Mouse (Mus musculus) neutrophil, adult 65 days (primary cell): ENCODE data around the gene Neurl4. TPM values are rescaled to one million over a fixed set of nuclear protein-coding genes. Genes with fewer than 3 reads are reported as not detected.

Experiments
- total RNA-seq: library from RNA; stranded (reverse); gene quantifications from 2 replicates; pipeline ENCODE4 v1.2.4, GENCODE M21; 2023

Gene Neurl4
- 17.7 and 25.0 TPM in 2 replicates for total RNA-seq

DNA sequence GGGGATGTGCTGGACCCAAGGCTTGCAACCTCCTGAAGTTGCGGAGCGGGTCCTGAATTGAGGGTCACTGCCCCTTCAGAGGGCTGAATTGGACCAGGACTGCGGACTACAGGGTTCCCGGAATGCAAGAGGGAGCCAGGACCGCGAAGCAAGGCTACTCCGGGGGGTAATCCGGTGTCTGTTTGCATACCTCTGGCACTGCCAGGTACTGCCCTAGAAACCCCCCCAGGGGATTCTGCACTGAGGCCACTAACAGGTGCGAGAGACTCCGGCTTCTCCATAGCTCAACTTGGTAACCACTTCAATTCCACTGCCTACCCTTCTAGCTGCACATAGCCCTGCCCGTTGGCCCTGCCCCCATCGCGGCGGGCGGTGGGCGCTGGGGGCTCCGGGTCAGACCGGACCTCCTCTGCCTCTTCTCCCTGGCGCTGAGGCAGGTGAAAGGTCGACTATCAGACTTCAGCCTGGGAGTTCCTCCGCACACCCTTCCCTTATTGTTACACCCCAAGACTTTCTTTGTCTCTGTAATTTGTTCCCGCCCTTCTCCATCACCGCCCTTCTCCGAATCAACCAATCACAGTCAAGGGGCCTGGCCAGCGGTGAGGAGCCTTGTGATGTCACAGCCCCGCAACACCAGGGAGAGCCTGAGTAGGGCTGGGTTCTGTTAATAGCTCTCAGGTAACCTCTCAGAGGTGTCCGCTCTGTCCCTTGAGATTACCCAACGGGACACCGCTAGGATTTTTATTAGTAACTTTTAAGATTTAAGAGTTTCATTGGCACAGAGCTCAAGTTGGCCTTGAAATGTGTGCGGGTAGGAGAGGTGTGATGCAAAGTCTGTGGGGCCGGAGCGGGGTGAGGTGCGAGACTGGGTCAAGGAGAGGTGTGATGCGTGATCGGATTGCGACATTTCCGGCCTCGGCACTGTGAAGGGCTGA lies at the start of gene Neurl4, which contains the start of gene 2810408A11Rik:
TSS of gene Neurl4 (plus strand) at position 602 of the 935 bp plus-strand sequence.
TSS of gene 2810408A11Rik (minus strand) at position 517 of the 935 bp plus-strand sequence.

DNA sequence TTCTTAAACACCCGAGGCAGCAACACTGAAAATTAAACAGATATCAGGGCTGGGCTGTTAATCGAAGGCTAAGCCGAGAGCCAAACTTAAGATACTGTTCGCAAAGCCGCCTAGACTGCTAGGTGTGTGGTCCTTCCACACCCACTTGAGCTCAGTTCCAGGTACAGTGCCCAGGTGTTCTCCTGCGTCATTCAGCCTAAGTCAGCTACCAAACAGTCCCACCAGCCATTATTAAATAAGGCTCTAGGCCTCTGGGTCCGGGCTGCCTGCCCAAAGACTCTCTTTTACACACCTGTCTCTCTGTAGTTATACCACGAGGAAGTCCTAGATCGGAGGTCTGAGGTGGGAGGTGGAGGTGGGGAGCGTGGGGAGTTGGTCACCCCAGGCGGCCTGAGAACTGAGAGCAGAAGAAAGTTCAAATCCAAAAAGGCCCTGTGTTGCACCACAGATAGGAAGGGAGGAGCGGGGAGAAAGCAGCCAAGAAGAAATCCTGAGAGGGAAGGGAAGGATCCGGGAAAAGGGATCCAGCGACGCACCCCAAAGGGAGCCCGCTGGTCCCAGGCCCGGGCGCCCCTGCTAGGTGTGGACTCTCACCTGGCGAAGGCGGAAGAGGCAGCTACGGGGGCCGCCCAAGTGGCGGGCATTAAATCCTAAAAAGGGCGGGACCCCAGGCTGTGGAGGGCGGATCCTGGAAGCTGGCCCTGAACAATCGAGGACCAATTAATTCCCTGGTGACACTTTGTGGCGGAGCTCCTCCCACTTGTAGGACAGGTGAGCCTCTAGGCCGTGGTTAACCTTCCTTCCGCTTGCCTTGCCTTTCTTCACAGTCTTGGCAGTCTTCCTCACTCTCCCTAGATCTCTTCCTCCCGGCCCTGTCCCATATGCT lies 42.5 kb upstream of the Neurl4 start, which contains the start of gene Tnk1:
TSS of gene Tnk1 (minus strand) at position 618 of the 886 bp plus-strand sequence.

GRCm38 (mm10) chr11:69877878-69878277 lies 23.0 kb upstream of the Neurl4 start, which contains the start of gene Tmem95:
Gene Tmem95, minus strand, starts transcription at chr11:69878018.

DNA sequence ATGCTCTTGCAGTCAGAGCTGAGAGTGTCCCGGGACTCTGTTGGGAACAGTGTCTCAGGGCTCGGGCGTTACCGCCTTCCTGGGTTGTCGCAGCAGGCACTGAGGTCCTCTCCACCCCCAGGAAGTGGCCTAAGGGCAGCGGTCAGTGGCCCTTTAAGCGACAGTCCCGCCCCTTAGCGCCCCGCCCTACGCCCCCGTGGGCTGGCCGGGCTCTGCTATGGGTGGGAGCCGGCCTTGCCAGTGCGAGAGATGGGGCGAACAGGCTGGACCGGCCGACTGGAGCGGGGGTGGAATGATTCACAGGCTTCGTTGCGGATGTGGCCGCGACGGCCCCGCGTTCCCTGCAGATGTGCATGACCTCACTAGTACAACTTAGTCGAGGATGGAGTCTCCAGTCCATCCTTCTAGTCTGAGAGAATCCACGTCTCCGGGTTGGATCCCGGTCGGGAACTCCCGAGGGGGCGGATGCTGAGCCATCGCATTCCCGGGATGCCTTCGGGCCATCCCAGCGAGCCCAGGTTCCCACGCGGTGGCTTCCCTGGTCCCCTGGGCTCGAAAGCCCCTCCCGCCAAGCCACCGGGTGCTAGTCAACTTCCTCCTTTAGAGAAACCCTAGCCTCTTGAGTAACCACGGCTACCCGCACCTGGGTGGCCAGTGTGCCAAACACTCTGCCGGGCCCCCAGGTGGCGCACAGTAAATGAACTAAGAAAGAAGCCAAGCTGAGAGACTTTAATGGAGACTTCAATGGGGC lies 19.8 kb upstream of the Neurl4 start, which contains the start of gene Kctd11:
TSS of gene Kctd11 (minus strand) at position 554 of the 751 bp plus-strand sequence.

DNA sequence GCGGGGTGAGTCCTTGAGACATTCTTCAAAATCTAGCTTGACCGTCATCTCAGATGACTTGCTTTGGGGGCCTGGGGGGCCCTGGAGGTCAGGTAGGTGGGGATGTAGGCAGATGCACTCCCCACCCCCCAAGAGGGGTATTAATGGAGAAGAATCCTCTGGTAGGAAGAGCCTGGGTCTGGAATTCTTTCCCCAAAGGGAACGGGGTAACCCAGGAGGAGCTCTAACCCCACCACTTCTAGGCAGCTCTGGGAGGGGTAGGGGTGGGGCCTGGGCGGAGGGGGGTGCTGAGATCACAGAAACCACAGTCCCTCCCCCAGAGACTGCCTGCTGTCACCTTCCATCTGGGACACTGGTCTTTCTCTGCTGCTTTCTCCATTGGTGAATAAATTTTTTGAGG lies 5.6 kb upstream of the Neurl4 start, which contains the start of gene Acap1:
TSS of gene Acap1 (minus strand) at position 249 of the 400 bp plus-strand sequence.

GRCm38 (mm10) chr11:69913554-69914371 lies 12.9 kb downstream of the Neurl4 start, which contains the start of gene Gps2:
Gene Gps2, plus strand, starts transcription at chr11:69913888.

DNA sequence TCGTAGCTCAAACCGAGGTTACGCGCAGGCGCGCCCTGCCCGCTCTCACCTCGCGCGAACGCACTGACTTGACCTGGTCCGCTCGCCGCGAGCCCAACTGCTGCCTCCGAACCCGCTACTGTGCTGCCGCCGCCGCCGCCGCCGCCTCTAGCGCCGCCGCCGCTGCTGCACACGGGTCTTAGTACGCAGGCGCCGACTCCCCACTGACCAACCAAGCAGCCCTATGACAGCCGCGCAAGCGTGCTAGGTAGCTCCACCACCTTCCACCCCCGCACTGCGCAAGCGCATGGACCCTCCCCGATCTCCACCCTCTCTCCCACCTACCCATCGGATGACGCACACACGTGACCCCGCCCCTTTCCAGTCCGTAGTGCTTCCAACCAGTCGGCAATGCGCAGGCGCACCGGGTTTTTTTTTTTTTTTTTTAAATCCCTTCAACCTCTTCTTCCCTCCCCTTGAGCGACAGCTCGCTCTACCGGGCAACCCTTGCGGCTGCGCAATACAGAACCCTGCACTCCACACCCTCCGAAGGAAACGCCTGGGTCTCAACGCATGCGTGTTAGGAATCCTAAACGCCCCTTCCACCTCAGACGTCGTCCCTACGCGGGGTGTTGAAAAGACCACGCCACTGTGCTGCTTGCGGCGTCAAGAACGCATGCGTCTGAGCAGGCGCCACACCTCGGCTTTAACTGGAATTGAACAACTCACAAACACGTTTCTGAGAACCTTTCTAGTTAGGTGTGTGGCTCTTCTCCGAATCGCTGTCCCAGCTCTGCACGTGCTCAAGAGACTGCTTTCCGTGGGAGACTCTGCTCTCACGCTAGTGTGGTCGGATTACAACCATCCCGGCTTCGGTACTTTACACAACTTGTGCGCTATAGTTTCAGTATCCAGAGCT lies 20.5 kb downstream of the Neurl4 start, which contains the start of gene Eif5a:
TSS of gene Eif5a (minus strand) at position 845 of the 898 bp plus-strand sequence.

GRCm38 (mm10) chr11:69935137-69935879 lies 34.4 kb downstream of the Neurl4 start, which contains the start of gene Ybx2:
Gene Ybx2, plus strand, starts transcription at chr11:69935796.

DNA sequence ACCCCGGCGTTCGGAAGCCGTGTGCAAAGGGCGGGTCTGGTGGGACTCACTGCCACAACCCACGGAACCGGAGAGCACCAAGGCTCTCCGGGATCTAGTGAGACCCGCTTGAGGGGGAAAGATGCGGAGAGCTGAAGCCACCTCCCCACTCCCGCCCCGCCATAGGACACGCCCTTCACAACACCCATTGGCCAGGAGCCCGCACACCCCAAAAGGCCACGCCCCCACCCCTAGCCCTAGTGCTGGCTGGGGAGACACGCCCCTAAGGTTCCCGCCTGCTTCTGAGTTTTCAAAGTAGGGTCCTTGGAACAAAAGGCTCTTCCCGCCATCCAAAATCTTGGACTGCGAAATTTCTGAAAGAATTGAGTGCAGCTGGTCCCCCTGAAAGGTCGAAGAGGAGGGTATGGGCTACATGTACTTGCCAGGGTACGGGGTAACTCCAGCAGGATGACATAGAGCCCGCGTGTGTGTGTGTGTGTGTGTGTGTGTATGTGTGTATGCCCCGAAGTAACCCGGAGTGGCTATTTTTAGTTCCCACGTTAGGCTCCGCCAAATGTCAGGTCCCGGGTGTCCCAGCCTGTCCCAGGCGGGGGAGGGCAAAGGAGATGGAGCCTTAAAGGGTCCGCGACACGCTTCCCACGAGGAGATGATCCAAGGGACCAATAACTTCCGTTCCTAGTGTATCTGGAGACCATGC lies 47.3 kb downstream of the Neurl4 start, which contains the start of gene Slc2a4:
TSS of gene Slc2a4 (minus strand) at position 123 of the 697 bp plus-strand sequence.

Other genes with a start within 250 kb of the Neurl4 start
- gene Sox15, start 245.8 kb upstream of the Neurl4 start, total RNA-seq: 0.95 TPM in 1 of 2 replicates, not detected in the other
- gene Mpdu1, start 238.4 kb upstream of the Neurl4 start, total RNA-seq: 67.2 and 77.6 TPM in 2 replicates
- gene Cd68, start 234.9 kb upstream of the Neurl4 start, total RNA-seq: 79.5 and 104 TPM in 2 replicates
- gene Eif4a1, start 228.6 kb upstream of the Neurl4 start, total RNA-seq: 525 and 565 TPM in 2 replicates
- 77.3 and 91.6 TPM in 2 replicates for gene Senp3, start 219.0 kb upstream of the Neurl4 start, total RNA-seq
- gene Tnfsf13, start 215.3 kb upstream of the Neurl4 start, total RNA-seq: 10.0 and 11.1 TPM in 2 replicates
- gene Tnfsf12, start 205.2 kb upstream of the Neurl4 start, total RNA-seq: 7.3 and 8.2 TPM in 2 replicates
- 1.4 and 4.9 TPM in 2 replicates for gene Tnfsfm13, start 205.0 kb upstream of the Neurl4 start, total RNA-seq
- 74.6 and 76.6 TPM in 2 replicates for gene Polr2a, start 142.4 kb upstream of the Neurl4 start, total RNA-seq
- not detected in 2 replicates for gene Slc35g3, start 139.1 kb upstream of the Neurl4 start, total RNA-seq
- 0.70 and 1.2 TPM in 2 replicates for gene Zbtb4, start 135.2 kb upstream of the Neurl4 start, total RNA-seq
- gene Chrnb1, start 105.1 kb upstream of the Neurl4 start, total RNA-seq: 0.54 and 1.0 TPM in 2 replicates
- gene Fgf11, start 99.2 kb upstream of the Neurl4 start, total RNA-seq: not detected in 2 replicates
- not detected in 2 replicates for gene Tmem102, start 95.4 kb upstream of the Neurl4 start, total RNA-seq
- gene Gm39566, start 85.8 kb upstream of the Neurl4 start, total RNA-seq: not detected in 2 replicates
- gene Spem2, start 82.6 kb upstream of the Neurl4 start, total RNA-seq: not detected in 2 replicates
- gene Spem1, start 78.9 kb upstream of the Neurl4 start, total RNA-seq: not detected in 2 replicates
- gene Nlgn2, start 63.3 kb upstream of the Neurl4 start, total RNA-seq: 0.88 and 1.8 TPM in 2 replicates
- 76.0 and 86.7 TPM in 2 replicates for gene Tmem256, start 62.6 kb upstream of the Neurl4 start, total RNA-seq
- 26.2 and 36.2 TPM in 2 replicates for gene Plscr3, start 54.7 kb upstream of the Neurl4 start, total RNA-seq
- not detected in 2 replicates for gene Tnk1, start 42.3 kb upstream of the Neurl4 start, total RNA-seq
- gene Tmem95, start 23.1 kb upstream of the Neurl4 start, total RNA-seq: 0.84 TPM in 1 of 2 replicates, not detected in the other
- 6.8 TPM in 2 replicates for gene Kctd11, start 19.7 kb upstream of the Neurl4 start, total RNA-seq
- gene Acap1, start 5.5 kb upstream of the Neurl4 start, total RNA-seq: 262 and 323 TPM in 2 replicates
- gene 2810408A11Rik, start 85 bp upstream of the Neurl4 start, total RNA-seq: 1.2 and 2.6 TPM in 2 replicates
- 71.0 and 76.8 TPM in 2 replicates for gene Gps2, start 12.8 kb downstream of the Neurl4 start, total RNA-seq
- gene Eif5a, start 20.9 kb downstream of the Neurl4 start, total RNA-seq: 429 and 447 TPM in 2 replicates
- gene Ybx2, start 34.7 kb downstream of the Neurl4 start, total RNA-seq: not detected in 2 replicates
- gene Slc2a4, start 47.1 kb downstream of the Neurl4 start, total RNA-seq: 0.20 TPM in 1 of 2 replicates, not detected in the other
- gene Cldn7, start 63.7 kb downstream of the Neurl4 start, total RNA-seq: not detected in 2 replicates
- gene Ctdnep1, start 80.1 kb downstream of the Neurl4 start, total RNA-seq: 57.0 and 90.8 TPM in 2 replicates
- 24.6 and 25.4 TPM in 2 replicates for gene Elp5, start 81.4 kb downstream of the Neurl4 start, total RNA-seq
- 585 and 586 TPM in 2 replicates for gene Gabarap, start 90.1 kb downstream of the Neurl4 start, total RNA-seq
- 41.1 and 46.0 TPM in 2 replicates for gene Phf23, start 94.7 kb downstream of the Neurl4 start, total RNA-seq
- gene Dvl2, start 99.5 kb downstream of the Neurl4 start, total RNA-seq: 18.1 and 19.3 TPM in 2 replicates
- 41.4 and 52.4 TPM in 2 replicates for gene Acadvl, start 114.3 kb downstream of the Neurl4 start, total RNA-seq
- gene Dlg4, start 115.9 kb downstream of the Neurl4 start, total RNA-seq: 3.3 and 6.2 TPM in 2 replicates
- not detected in 2 replicates for gene Asgr1, start 153.0 kb downstream of the Neurl4 start, total RNA-seq
- 0.69 TPM in 1 of 2 replicates, not detected in the other for gene Asgr2, start 191.6 kb downstream of the Neurl4 start, total RNA-seq
- 6.6 and 9.0 TPM in 2 replicates for gene Mgl2, start 229.3 kb downstream of the Neurl4 start, total RNA-seq